Mouse (Mus musculus) embryo, embryonic 11 days (tissue): ENCODE measurements at regions not wholly inside any gene's neighbourhood (a gene's known extent, or its start where the extent isn't known, plus 50 kb on each side); places are given as distances from the start of the nearest gene placed in this dataset.

Experiments
- DNase-seq: peaks from one replicate; pipeline ENCODE4 v3.0.0-alpha.2; 2015

DNA sequence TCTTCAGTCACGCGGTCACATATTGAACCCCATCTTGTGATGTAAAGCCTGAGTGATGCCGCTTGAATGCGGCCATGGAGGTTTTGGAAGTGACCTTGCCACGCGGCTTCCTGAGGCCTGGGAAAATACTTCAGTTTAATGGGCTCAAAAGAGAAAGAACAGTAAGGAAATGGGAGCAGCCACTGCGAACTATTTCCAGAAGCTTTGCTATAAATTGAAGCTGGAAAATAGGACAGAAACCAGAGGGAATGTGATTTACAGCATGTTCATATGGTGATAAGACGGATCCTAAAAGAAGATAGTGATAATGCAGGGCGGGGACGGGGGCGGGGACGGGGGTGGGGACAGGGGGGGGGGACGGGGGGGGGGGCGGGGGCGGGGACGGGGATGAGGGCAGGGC is 52.7 kb upstream of the Trpc4 start:
- no peak for DNase-seq

DNA sequence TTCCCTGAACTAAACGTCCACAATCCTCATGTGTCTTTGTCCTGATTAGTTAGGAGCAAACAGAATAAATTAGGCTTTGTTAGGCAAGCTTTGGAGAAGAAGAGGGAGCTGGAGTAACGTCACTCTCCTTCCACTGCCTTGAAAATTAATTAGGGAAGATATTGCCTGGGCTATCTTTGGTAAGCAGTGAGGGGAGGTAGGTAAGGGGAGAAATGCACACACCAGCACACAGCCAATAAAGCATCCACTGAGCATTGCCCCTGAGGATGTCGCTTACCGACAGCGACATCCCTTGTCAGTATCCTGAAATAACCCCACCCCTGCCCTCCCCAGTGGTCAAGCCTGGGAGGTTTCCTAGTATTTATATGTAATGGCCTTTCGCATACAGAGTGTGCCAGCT is 72.2 kb upstream of the Trpc4 start:
- no peak for DNase-seq

DNA sequence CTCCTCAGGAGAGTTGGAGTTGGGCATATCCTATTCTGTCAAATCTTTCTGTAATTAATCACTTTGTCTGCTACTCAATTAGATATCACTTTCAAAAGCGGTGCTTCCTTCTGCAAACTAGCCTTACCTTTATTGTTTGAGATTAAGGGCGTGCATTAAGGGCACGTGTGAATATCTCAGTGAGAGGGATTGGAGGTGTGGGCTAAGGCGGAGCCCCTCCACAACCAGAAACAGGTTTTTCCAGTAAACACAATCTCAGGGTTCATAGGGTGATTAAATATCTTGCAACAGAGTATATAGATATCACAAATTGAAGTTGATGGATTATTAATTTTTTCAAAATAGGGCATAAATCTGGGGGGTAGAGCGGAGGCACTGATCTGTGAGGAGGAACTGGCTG is 79.4 kb upstream of the Trpc4 start:
- DNase-seq = no peak

DNA sequence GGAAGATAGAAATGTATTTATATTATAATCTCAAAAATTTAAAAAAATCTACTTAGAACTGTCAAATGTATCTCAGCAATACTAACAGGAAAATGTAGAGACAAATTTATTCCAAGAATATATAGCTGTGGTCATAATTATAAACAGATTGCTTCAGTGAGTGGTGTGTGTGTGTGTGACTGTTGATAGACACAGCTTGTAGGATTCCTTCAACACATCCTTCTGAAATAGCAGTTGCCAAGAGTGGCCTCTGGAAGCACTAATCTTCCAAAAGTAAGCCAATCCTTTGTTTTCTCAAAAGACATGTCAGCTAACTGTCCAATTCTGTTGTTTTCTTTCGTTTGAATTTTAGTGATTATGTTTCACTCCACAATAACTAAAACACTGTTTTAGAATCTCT is 95.2 kb upstream of the Trpc4 start:
- DNase-seq = no peak

DNA sequence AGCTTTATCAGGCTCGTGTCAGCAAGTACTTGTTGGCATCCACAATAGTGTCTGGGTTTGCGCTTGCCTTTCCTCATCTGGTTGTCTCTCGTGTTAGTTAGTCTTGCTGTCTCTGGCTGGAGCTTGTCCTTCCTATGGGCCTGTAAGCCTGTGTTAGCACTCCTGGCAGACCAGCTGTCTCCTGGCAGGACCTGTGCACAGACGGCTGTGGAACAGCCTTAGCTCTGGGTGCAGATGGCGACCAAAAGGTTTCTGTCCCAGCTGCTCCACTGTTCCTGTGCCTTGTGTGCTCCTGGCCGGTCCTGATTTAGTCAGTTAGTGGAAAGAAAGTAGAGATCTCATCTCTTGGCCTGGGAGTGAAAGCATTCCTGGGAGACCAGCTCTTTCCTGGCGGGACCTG is 101.5 kb upstream of the Trpc4 start:
- DNase-seq = no peak

DNA sequence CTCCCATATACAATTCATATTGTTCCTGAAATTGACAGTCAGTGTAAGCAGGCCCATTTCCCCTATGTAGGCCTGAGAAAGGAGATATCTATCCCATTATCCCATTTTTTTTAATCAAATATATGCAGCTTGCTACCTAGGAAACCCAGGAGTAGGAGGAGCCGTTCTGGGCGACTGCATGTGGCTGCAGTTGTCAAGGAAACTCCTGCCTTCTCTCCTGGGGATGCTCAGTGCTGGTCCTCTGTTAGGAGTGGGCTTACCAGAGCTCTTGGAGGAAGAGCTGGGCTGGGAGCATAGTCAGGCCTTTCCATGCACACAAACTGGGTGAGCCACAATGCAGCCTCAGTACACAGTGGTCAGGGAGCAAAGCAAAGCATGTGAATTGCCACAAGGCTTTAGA is 106.5 kb upstream of the Trpc4 start:
- DNase-seq = peak; percentile 16

DNA sequence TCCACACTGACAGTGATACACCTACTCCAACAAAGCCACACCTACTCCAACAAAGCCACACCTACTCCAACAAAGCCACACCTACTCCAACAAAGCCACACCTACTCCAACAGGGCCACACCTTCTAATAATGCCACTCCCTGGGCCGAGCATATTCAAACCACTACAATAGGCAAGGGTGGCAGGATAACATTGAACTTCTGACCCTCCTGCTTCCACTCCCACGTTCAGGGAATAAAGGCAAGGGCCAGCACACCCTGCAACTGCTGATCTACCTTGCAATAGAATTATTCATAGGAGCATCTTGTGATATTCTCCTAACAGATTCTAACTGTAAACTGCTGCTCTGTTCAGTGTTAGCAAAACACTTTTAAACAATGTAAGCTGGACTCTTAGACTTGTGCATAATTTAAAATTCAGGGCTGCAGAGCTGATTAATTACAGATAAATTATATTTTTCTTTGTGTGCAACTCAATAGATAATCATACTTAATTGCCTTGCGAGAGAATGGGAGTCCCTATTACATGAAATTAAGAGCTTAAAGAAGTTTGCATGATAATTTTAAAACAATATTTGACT is 107.7 kb upstream of the Trpc4 start:
- DNase-seq = no peak

DNA sequence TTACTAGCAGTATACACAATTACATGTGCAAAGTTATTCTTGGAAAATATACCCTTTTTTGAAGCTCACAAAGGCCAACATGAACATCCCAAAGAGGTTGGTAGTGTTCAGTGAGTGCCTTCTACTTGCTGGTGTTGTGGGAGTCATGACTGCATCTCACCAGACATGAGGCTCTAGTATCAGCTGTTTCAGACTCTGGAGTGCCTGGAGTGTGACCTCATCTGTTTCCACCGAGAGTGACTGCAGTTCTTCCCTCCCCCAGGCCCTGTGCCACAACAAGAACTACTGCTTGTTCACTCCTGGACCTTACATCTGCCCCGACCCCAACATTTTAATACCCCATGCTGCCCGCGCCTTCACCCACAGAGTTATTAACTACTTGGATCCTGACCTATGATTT is 128.5 kb upstream of the Trpc4 start:
- DNase-seq = no peak

DNA sequence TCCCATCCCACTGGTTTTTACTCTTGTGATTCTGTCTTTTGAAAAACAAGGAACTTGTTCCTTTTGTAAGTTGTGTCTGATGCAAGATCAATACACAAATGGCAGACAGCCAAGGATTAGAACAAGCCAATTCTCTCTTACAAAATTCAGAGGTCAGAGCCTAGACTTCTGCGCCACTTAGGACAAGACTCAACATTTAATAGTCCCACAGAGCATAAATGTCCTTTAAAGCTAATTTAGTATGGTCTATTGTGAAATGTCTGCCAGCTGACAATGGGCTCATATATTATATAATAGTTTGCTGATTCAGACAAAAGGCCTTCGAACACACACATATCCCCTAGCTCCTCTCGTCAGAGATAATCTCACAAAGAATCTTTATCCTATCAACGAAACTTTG is 135.6 kb upstream of the Trpc4 start:
- DNase-seq = no peak

DNA sequence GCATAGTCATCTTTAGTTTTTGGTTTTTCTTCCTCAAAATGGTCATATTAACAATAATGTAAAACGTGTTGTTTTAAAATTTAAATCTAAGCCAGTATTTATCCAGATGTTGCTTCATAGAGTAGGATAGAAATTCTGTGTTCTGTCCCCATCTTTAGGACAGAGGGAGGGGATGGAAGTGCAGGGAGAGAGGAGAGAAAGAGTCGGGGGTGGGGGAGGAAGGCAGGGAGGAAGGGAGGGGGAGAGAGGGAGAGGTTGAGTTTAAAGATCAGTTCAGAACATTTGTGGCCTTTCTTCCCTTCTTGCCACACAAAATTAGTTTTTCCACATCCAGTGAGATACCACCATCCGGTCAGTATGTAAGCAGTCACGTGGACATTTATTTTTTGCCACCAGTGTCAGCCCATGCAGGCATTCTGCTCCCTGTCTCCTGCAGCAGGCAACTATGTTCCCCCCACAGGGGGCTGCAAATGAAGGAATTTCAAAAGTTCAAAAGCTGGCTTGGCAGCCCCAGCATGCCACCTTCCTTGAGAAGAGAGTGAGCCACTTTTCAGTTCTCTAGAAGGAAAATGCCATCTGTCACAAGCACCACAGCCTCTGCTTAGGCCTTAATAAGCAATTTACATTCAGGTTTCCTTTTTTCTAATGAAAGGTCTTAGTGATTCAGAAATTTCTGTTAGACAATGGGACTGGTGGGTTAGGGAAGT is 137.7 kb upstream of the Trpc4 start:
- peak; percentile 25 for DNase-seq

DNA sequence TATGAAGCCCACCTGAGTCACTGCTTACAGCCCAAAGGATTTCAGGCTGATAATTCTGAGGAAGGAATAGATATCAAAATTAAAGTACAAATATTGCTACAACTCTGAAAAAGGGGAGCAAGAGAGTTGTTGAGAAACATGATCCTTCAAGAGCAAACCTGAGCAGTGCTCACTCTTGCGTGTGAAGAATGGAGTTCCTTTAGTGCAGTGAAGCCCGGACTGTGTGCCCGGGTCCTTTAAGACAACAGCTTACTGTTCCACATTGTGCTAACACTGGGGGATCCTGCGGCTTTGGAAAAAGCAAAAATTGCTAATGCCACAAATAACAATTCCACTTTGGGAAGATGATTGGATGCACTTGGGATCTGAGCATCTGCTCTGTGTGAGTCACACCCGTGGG is 139.0 kb upstream of the Trpc4 start:
- no peak for DNase-seq

DNA sequence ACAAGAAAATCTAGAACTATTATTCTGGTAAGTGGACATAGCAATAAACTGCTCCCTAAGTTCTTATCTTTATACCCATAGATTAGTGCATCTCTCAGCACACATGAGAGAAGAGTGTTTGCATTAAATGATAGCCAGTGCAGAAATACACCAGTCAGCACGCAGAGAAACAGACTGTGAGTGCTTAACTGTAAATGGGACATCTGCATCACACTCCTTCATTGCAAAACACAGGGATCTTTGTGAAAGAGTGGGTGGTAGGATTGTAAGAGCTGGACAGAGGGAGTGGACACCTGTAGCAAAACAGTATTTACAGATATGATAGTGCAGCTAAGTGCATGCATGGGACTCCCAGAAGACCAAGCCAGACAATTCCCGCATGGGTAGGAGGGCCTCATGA is 144.8 kb upstream of the Trpc4 start:
- no peak for DNase-seq

DNA sequence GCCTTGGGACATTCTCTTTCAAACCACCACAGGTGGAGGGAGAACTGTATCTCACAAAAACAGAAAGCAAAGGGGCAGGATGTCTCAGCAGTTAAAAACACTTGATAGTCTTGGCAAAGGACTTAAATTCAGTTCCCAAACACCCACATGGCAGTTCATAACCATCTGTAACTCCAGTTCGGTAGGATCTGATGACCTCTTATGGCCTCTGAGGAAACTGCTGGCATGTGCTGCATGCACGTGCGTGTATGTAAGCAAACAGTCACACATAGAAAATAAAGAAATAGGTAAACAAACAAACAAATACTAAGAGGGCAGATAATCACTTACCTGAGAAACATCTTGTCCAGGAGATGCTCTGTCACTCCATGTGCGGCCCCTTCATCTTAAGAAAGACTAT is 129.4 kb upstream of the Ufm1 start:
- DNase-seq = no peak

DNA sequence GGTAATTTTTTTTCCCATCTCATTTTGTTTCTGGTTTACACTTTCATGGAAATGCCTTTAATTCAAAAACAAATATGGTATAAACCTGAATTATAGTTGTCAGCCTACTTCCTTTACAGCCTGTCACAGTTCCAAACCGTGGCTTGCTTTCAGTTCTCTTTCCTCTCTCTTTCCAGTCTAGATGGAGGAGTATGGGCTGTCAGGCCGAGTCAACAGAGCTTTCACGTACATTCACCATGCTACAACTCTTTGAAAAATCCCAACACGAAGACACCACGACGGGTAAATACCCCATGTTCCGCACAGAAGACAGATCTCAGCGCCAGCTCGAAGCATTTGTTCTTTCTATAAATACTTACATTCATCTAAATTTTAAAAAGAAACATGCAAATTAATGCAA is 125.2 kb upstream of the Ufm1 start:
- DNase-seq = no peak

DNA sequence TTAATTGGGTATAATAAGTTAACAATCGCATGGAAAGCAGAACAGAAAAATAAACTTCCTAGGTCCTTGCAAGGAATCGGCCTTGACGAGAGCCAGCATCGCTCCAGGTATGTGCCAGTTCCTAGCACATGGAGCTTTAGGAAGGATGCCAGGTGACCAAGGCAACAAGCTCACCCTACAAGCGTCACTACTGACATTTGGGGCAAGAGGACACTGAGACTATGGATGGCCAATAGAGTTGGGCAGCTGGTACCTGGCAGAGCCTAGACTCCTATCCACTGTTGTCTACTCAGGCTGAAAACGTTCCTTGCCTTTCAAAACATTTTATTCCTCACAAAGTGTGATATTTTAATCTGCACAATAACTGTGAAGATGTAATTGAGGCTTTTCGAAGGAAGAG is 124.6 kb upstream of the Ufm1 start:
- no peak for DNase-seq

DNA sequence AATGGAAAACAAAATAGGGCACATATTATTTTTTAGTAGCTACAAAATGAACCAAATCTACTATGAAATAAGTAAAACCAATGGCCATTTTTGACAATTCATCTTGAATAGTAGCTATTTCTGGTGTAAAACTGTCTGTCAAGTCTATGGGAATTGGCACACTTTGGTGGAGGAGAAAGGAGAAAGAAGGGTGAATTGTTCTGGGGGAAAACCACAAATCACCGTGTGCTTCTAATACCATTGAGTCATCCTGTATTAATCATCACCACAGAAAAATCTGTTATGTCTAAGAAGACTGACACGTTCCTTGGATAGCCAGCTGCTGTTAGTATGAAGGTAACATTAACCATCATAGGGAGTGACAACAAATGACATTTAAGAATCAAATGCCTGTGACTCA is 123.7 kb upstream of the Ufm1 start:
- no peak for DNase-seq

DNA sequence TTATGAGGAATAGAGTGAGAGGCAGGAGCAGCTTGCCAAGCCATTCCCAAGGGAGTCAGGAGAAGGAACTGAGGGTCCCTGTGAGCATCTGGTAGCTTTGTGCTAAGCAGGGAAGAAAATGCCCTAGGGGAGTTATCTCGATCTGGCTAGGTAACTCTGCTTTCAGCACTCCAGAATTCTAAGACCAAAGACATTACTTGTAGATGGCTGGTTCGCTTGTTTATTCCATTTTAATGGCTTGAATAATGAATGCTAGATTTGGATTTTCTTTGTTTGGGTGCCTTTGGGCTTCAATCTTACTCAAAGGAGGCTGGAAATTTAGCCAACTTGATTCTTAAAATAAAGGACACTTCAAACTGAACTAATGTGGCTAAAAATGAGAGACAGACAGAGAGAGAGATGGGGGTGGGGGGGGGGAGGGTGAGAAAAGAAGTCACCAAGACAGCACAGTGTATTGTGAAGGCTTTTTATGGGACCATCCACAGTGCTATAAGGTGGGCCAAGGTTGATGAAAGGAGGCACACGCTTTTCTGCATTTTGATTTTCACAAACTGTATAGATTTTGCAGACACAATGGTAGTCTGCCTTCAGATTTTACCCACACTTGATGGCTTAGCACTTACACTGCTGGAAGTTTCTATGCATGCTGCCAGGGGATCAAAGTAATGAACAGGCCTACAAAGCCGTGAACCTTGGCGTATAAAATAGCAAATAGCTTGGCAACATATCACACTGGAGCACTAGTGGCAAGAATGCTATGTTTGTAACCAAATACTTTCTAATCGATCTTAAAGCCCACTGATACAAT is 121.3 kb upstream of the Ufm1 start:
- DNase-seq = no peak

DNA sequence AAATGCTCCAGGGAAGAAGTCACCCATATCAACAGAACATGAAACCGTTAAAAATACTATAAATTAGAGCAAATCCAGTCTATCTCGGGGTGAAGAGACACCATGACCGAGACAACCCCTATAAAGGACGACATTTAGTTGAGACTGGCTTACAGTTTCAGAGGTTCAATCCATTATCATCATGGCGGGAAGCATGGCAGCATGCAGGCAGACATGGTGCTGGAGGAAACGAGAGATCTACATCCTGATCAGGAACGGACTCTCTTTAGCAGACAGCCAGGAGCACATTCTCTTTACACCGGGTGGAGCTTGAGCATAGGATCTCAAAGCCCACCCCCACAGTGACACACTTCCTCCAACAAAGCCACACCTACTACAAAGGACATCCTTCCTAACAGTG is 118.7 kb upstream of the Ufm1 start:
- no peak for DNase-seq

DNA sequence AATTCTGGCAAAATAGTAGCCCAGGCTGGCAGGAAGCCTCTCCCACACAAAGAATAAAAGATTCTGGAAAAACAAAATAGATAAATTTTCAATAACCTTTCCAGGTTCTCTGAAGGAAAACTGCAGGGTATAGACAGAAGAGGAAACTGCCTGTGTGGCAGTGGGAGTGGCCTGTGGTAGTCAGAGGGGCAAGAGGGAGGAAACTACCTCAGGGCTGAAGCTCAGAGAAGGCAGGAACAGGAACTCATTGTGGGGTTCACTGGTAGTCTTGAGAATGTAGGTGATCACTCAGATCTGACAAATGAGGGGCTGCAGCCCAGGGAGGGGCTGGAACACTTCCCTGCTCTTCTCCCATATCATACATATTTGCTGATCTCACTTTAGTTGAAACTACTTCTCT is 118.0 kb upstream of the Ufm1 start:
- no peak for DNase-seq

DNA sequence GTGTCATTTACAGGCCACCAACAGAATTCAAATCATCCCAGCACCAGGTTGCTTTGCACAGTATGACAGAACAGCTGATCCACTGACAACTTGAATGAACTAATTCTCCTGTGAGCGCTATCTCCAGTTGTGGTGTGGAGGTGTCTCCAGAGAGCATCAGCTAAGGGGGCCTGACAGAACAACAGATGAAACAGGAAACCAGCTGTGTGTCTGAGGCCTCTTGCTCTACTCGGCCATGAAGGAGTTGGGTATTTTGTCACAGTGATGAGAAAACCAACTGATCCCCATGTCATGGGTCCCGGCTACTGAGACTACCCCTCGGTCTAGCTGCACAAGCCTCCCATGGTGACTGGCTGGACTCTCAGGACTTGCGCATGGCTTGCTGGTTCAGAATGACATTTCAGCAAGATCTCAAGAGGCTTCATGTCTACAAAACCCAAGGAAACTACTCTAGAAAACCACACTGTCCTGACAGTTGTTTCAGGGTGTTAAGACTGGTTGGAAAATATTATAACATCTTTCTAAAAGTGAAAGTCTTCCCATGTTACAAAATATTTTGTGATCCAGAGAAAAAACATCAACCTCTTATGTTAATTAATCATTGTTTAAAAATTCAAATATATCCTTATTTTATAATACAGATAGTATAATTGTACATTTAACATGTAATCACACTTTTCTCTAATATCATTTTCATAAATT is 113.9 kb upstream of the Ufm1 start:
- no peak for DNase-seq

DNA sequence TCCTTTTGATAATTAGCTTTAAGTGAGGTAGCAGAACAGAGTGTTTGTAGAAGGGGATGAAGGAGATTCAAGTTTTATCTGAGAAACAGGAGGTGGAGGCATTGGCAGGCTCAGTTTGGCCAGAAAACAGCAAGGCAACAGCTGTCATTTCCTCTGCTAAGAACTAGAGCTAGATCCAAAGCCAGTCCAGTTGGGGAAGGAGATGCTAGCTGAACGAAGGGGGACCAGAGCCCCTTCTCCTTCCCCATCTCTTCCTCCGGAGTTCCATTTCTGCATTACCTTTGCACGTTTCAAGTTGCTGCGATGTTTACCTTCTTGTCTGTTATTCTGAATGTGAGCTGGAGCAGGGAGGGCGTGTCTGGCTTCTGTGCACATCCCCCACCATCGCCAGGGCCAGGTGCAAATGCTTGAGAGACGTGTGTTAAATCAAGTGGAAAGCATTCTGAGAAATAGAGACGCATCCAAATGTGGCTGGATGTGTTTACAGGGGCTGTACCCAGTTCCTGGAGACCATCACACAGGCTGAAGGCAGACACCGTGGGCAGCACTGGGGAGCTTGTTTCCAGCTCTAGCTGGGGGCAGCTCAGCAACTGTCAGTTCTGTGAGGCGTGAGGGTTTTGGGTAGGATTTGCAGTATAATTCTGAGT is 111.4 kb upstream of the Ufm1 start:
- peak; percentile 11 for DNase-seq

DNA sequence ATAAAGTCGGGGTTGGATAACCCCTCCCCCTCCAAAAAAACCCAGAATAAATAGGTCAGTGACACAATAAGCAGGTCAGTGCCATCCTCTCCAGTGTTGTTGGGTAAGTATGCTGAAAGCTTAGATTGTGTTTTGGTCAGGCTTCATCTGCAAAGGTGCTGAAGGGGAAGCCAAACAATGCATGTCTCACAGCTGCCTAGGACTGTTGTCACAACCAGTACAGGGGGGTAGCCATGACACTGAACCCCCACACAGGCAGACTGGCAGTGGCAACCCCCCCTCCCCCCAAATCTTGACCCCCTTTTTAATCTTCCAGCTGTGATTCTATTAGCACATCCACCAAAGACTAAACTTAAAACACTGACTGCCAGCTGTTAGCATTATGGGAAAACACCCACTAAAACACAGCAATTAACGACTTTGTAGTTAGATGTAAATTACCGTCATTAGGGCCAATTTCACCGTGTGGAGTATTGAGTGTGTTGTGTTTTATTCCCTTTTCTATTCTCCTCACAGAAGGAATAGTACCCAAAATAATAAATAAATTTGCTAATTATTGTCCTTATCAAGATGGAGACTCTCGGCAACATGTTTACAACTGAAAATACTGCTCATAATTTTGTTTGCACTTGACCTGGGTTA is 105.5 kb upstream of the Ufm1 start:
- DNase-seq = no peak

DNA sequence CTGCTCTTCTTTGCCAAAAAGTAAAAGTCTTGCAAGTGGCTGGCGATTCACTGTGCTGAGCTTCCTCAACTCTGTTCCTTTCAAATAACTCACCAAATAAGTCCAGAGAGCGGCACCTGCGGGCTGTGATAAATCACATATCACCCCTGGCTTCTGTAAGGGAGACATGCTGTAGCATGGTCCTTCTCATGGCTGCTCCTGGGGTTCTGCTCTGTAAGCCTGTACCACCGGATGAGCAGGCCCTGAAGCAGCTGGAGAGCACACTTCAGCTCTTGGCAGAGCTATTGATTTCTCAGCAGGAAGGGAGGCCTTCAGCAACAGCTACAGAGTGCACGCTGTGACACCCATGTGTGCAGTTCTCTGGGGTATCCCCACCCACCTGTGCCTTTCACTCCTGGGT is 101.5 kb upstream of the Ufm1 start:
- no peak for DNase-seq
